Comparison of ENCODE assay signal across 19 mouse cellular contexts in the genomic region with DNA sequence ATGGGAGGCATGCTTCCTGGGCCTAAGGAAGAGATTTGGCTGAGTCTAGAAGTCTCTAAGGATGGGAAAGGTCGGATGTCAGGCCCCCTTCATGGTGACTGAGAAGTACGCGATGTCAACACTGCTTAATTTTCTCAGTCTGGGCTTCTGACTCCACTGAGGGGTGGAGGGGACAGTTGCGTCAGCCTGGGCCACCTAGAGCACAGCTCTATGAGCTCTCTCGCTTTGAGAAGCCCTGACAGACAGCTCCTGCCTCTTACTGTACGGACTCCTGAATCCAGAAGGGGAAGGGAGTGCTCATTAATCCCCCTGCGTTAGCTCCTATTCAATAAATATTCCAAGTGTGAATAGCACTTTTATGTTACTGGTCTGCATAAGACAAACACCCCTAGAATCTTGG. TPM values are rescaled to one million over a fixed set of nuclear protein-coding genes. Genes with fewer than 3 reads are reported as not detected.
"Had no signal": no experiment of that assay in that cellular context is flagged by ENCODE, and none has a peak within 500 bp of the region (broad histone marks: within the 10 kb centered on the region; RNA-seq: fewer than 3 reads in every experiment).

No protein-coding gene starts in this region.

- H3K4me1 ChIP-seq: liver, embryonic 15.5 days; midbrain, embryonic 12.5 days; midbrain, embryonic 15.5 days; neural tube, embryonic 13.5 days; stomach, embryonic 15.5 days had no signal

- H3K9me3 ChIP-seq: liver, embryonic 12.5 days; liver, embryonic 15.5 days; midbrain, embryonic 12.5 days; midbrain, embryonic 15.5 days; neural tube, embryonic 13.5 days; stomach, embryonic 15.5 days had no signal

- H3K4me2 ChIP-seq: liver, embryonic 12.5 days; liver, embryonic 15.5 days; lung, embryonic 14.5 days; midbrain, embryonic 12.5 days; midbrain, embryonic 15.5 days; neural tube, embryonic 13.5 days; stomach, embryonic 15.5 days had no signal

- H3K4me3 ChIP-seq: left cerebral cortex, adult 2 months; liver, embryonic 12.5 days; liver, embryonic 15.5 days; midbrain, embryonic 12.5 days; midbrain, embryonic 15.5 days; myocyte; neural tube, embryonic 13.5 days; stomach, embryonic 15.5 days had no signal

- H3K9ac ChIP-seq: liver, embryonic 12.5 days; liver, embryonic 15.5 days; lung, embryonic 14.5 days; midbrain, embryonic 12.5 days; midbrain, embryonic 15.5 days; neural tube, embryonic 13.5 days; stomach, embryonic 15.5 days had no signal

- H3K27me3 ChIP-seq: midbrain, embryonic 15.5 days; stomach, embryonic 15.5 days had no signal

- DNase-seq: kidney, postnatal 10 days; kidney, postnatal 36 days; layer of hippocampus, postnatal 36 days; lung, embryonic 14.5 days; lung, postnatal 36 days; retina, postnatal 1 day; right cerebral cortex, postnatal 25 days; spleen, adult 18-20 months; thymus, postnatal 25 days had no signal

- H3K27ac ChIP-seq: left cerebral cortex, adult 2 months; liver, embryonic 12.5 days; liver, embryonic 15.5 days; midbrain, embryonic 12.5 days; midbrain, embryonic 15.5 days; neural tube, embryonic 13.5 days; stomach, embryonic 15.5 days had no signal

- ATAC-seq: intestine, postnatal 0 days; midbrain, embryonic 15.5 days had no signal

- H3K36me3 ChIP-seq: liver, embryonic 12.5 days; liver, embryonic 15.5 days; midbrain, embryonic 12.5 days; midbrain, embryonic 15.5 days; neural tube, embryonic 13.5 days; stomach, embryonic 15.5 days had no signal

RNA-seq across cellular contexts. Expression of a gene that starts 43.4 kb away (rescaled TPM):
- total RNA-seq: monocyte, adult 5-6 weeks had no signal
